Mouse (Mus musculus): ENCODE results near the gene Npcd.

DNA sequence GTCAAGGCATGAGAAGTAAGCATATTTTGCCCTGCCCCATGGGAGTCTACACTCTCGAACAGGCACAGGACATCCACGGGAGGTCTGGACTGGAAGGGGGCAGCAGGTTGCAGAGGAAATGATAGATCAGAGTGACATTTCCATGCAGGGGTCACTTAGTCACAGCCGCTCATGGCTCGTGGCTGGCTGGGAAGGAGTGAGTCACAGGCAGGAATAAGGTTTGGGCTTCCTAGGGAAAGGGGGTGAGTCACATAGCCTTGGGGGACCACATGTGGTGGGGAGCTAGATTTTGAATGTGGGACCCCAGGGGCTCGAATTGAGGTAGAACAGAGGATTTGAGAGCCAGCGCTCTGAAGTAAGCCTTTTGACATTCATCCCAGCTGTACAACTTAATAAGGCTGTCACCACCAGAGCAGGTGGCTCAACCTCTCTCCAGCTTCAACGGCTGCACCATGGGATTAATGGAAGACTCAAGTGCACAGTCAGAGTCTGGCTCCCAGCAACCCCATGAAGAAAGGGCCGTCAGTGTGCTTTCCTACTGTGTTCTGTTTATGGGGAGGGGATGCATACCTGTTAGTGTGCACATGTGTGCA, 20.3 kb downstream of the Npcd start:
- TF ChIP-seq POLR2A (IDR thresholded peaks at IDR 0.05; ENCODE audit: low read depth, low read length) (no peak), CTCF (conservative IDR thresholded peaks at IDR 0.05; ENCODE audit: insufficient read depth, insufficient read length, low read depth, low read length) (no peak)
